Mouse (Mus musculus) Muller cell, postnatal 12 days (primary cell): Measurements from ENCODE around the gene Zfp946.

Source experiments
- DNase-seq: peaks from one replicate; pipeline ENCODE4 v3.0.0-alpha.2; 2015; ENCODE audit errors: inconsistent ontology term

Zfp946 gene

GRCm38 (mm10) chr17:22423952-22424617 lies at the start of gene Zfp946:
Gene Zfp946 (plus strand): TSS chr17:22424222.
- DNase-seq, result peak; percentile 89

- no peak for DNase-seq
These were observed 13.3 kb upstream of the Zfp946 start for GRCm38 (mm10) chr17:22410756-22411155.

GRCm38 (mm10) chr17:22417510-22417909 lies 6.5 kb upstream of the Zfp946 start:
- DNase-seq, result no peak

GRCm38 (mm10) chr17:22424636-22425354 lies 773 bp downstream of the Zfp946 start:
- DNase-seq, result peak; percentile 22

- no peak for DNase-seq
These were observed 23.7 kb downstream of the Zfp946 start for GRCm38 (mm10) chr17:22447684-22448083.

- DNase-seq, result no peak
These were observed 73.1 kb downstream of the Zfp946 start for GRCm38 (mm10) chr17:22497120-22497519.
